Mouse (Mus musculus) hindbrain, embryonic 14.5 days (tissue): Measurements from ENCODE around the gene Neu4. TPM values are rescaled to one million over a fixed set of nuclear protein-coding genes. Genes with fewer than 3 reads are reported as not detected.
A peak's percentile ranks its signal among the peaks of the same experiment; 100 is the strongest.
"Not testable (repeated sequence)": the region's sequence is repeated elsewhere in the genome, so short reads cannot be mapped to it uniquely, and the experiment has no call there.

Experiments
- ATAC-seq: fragments of 200-750 bp; cut with Nextera tagmentation; 2 replicates; pipeline ENCODE4 v1.8.0; 2017; ENCODE audit warnings: moderate number of reproducible peaks, mild to moderate bottlenecking, moderate TSS enrichment, moderate library complexity; ENCODE audit not compliant: low FRiP score
- DNase-seq: peaks from one replicate; pipeline ENCODE4 v3.0.0-alpha.2; 2015; ENCODE audit warnings: low spot score
- H3K27ac ChIP-seq: fragments of 300-500 bp; sonication (generic); 2 replicates; pipeline ENCODE4 v1.5.1; 2014; ENCODE audit warnings: mild to moderate bottlenecking, moderate library complexity
- H3K27me3 ChIP-seq: fragments of 300-500 bp; sonication (generic); 2 replicates; pipeline ENCODE4 v1.6.1; 2014; ENCODE audit warnings: mild to moderate bottlenecking, low read length, mixed read lengths; ENCODE audit not compliant: control insufficient read depth, insufficient read depth
- H3K36me3 ChIP-seq: fragments of 300-500 bp; sonication (generic); replicated peaks from 2 replicates; pipeline ENCODE4 v1.6.1; 2014; ENCODE audit not compliant: control insufficient read depth, insufficient read depth
- H3K4me1 ChIP-seq: fragments of 300-500 bp; sonication (generic); replicated peaks from 2 replicates; pipeline ENCODE4 v1.6.1; 2014; ENCODE audit warnings: antibody characterized with exemption, low read length, mixed read lengths; ENCODE audit not compliant: control insufficient read depth, insufficient read depth
- H3K4me2 ChIP-seq: fragments of 300-500 bp; sonication (generic); replicated peaks from 2 replicates; pipeline ENCODE4 v1.6.1; 2014; ENCODE audit warnings: mild to moderate bottlenecking, moderate library complexity
- H3K4me3 ChIP-seq: fragments of 300-500 bp; sonication (generic); replicated peaks from 2 replicates; pipeline ENCODE4 v1.5.1; 2014; ENCODE audit warnings: mild to moderate bottlenecking, low read length
- H3K9ac ChIP-seq: fragments of 300-500 bp; sonication (generic); 2 replicates; pipeline ENCODE4 v1.6.1; 2014
- H3K9me3 ChIP-seq: fragments of 300-500 bp; sonication (generic); 2 replicates; pipeline ENCODE4 v1.6.1; 2016; ENCODE audit warnings: low read length; ENCODE audit not compliant: control insufficient read depth
- WGBS: fragments of 180-500 bp; shearing (Covaris S2); extraction: QIAGEN DNeasy Blood & Tissue Kit; methylation state at CpG from one replicate; pipeline ENCODE4 v1.1.7; 2014; 5-methylcytosine and 5-hydroxymethylcytosine counted together
- polyA plus RNA-seq: library from polyadenylated mRNA; unstranded; fragments of >200 nt; fragmentation: Nextera tagmentation; extraction: Ambion mirVana; gene quantifications from 2 replicates; pipeline ENCODE4 v1.2.1, GENCODE M21; 2014

Neu4 gene
- 0.04 and 0.16 TPM in 2 replicates for polyA plus RNA-seq

DNA sequence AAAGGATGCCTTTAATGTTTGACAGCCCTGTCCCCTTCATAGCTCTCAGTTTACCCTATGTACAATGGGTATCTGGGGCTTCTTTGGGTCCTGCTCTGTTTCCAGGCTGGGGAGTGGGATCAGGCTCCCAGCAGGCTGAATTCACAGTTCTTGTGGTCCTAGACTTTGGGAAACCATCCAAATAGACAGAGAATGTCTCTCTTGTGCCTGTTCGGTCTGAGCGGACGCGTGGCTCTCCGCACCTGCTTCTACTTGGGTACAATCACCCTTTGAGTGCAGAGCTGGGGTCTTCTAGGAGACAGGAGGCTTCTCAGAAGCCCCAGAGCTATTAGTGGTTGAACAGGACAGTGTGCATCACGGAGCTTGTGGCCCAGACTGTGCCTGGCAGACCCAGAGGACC is at the start of gene Neu4:
Neu4 (plus strand) TSS at position 301 of the 400 bp plus-strand sequence.
- Histone ChIP-seq H3K9me3 (no peaks in the 10 kb centered on the region), H3K4me1 (no peaks in the 10 kb centered on the region), H3K27ac (no peak within 1 kb of the TSS), H3K27me3 (no peaks in the 10 kb centered on the region), H3K4me2 (no peak within 1 kb of the TSS), H3K9ac (no peak within 1 kb of the TSS), H3K36me3 (no peaks in the 10 kb centered on the region), H3K4me3 (no peak within 1 kb of the TSS)
- DNase-seq, result no peak
- ATAC-seq, result no peak
- 87% methylated on average over 6 of the region's 6 CpGs for WGBS

DNA sequence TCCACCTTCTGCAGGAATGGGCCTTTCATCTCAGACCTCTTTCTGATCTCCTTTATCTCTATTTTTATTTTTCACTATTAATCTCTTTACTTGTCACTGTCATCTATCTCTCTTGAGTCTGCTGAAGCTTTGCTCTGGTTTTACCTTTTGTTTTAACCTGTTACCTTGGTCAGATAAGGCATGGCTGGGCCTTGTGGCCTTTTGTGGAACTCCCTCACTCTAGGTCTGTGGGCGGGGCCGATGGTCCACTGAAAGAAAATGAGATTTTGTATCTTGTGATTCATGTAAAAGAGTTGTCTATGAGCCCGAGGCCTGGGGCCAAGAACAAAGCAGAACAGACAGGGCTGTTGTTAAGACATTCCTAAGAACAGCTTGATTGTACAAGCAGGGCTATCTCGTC is 49.5 kb upstream of the Neu4 start:
- not testable (repeated sequence) for H3K36me3 ChIP-seq, DNase-seq, H3K27ac ChIP-seq, H3K4me2 ChIP-seq, H3K9ac ChIP-seq, ATAC-seq, H3K4me3 ChIP-seq, H3K27me3 ChIP-seq, H3K4me1 ChIP-seq, H3K9me3 ChIP-seq
- no CpG with 5 or more reads among the region's 4 CpGs for WGBS

DNA sequence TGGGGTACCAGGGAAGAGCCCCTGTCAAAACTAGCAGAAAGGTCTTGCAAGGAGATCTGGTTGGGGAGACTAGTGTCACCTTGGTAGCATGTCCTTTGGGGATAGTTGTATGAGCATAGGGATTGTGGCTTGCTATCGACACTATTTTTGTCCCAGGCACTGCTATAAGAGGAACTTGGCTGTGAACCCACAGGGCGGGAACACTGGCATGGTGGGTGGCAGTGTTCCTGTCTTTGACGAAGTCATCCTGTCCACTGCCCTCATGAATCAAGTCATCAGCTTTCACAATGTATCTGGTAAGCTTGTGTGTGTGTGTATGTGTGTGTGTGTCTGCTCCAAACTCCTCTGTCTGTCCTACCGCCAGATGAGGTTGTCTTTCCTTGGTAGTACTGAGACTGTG is 44.5 kb upstream of the Neu4 start:
- not testable (repeated sequence) for H3K4me2 ChIP-seq, ATAC-seq, H3K9ac ChIP-seq, H3K9me3 ChIP-seq, H3K4me3 ChIP-seq, H3K27me3 ChIP-seq, H3K4me1 ChIP-seq, H3K36me3 ChIP-seq, H3K27ac ChIP-seq, DNase-seq
- WGBS, result 86% methylated on average over 1 of the region's 4 CpGs

DNA sequence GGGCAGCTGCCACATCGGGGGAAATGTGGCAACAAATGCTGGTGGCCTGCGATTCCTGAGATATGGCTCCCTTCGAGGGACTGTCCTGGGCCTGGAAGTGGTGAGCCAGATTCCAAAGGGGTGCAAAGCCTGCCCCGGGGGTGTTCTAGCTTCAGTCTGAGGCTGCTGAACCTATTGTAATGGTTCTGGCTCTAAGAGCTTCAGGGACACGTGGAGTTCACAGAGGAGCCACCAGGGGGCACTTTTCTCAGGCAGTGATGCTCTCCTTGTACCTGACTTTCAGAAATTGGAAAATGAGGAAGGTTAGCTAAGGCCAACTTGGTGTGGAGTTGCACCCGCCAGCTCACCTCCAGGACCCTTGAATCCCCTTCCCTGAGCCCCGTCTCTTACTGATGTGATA is 42.0 kb upstream of the Neu4 start:
- H3K4me2 ChIP-seq, ATAC-seq, H3K9ac ChIP-seq, H3K27ac ChIP-seq, DNase-seq, H3K9me3 ChIP-seq, H3K4me1 ChIP-seq, H3K27me3 ChIP-seq, H3K4me3 ChIP-seq, H3K36me3 ChIP-seq: not testable (repeated sequence)
- WGBS, result no CpG with 5 or more reads among the region's 7 CpGs

- not testable (repeated sequence) for H3K4me3 ChIP-seq, H3K4me2 ChIP-seq, DNase-seq, H3K36me3 ChIP-seq, H3K9me3 ChIP-seq, H3K27ac ChIP-seq, H3K4me1 ChIP-seq, H3K27me3 ChIP-seq, H3K9ac ChIP-seq
- ATAC-seq, result peak; percentile 57; the same call in 1 of the 2 replicates
- WGBS, result no CpG with 5 or more reads among the region's 2 CpGs
Observed at GRCm38 (mm10) chr1:93980932-93981331, 39.3 kb upstream of the Neu4 start.

DNA sequence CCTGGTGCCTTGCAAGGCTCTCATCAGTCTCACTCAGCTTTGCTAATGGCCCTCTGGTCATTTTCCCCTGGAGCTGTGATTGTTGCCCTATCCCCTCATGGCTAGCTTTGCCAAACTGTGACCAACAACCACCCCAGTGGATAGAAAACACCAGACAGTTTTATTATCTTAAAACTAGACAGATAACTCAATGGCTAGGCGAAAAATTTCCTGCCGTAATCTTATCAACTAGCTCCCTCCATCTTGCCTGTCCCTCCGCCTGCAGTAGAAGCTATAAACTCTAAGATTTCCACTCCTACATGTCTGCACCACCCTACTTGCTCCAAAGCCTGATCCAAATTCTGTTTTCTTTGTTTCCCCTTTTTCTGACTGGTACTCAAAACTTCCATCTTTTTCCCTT is 34.1 kb upstream of the Neu4 start:
- WGBS, result 100% methylated on average over 3 of the region's 3 CpGs
- Histone ChIP-seq H3K9me3 (no peaks in the 10 kb centered on the region), H3K4me2 (no peak overlapping the region), H3K36me3 (no peaks in the 10 kb centered on the region), H3K4me3 (no peak overlapping the region), H3K9ac (no peak overlapping the region), H3K4me1 (no peaks in the 10 kb centered on the region), H3K27ac (no peak overlapping the region), H3K27me3 (no peaks in the 10 kb centered on the region)
- ATAC-seq, result no peak
- DNase-seq, result no peak

GRCm38 (mm10) chr1:93988786-93989185 is 31.5 kb upstream of the Neu4 start:
- Histone ChIP-seq H3K9ac (no peak overlapping the region), H3K4me1 (no peaks in the 10 kb centered on the region), H3K27ac (no peak overlapping the region), H3K4me2 (no peak overlapping the region), H3K27me3 (no peaks in the 10 kb centered on the region), H3K36me3 (no peaks in the 10 kb centered on the region), H3K4me3 (no peak overlapping the region), H3K9me3 (no peaks in the 10 kb centered on the region)
- DNase-seq (no peak), ATAC-seq (no peak)
- WGBS, result 85% methylated on average over 3 of the region's 3 CpGs

GRCm38 (mm10) chr1:93990209-93990608 is 30.0 kb upstream of the Neu4 start, which contains the start of gene Gal3st2c:
TSS of gene Gal3st2c (plus strand) at chr1:93990509.
- WGBS, result 90% methylated on average over 7 of the region's 8 CpGs
- H3K9me3 ChIP-seq, DNase-seq, ATAC-seq, H3K27me3 ChIP-seq, H3K36me3 ChIP-seq, H3K4me1 ChIP-seq, H3K27ac ChIP-seq, H3K4me2 ChIP-seq, H3K4me3 ChIP-seq, H3K9ac ChIP-seq: not testable (repeated sequence)

GRCm38 (mm10) chr1:93991068-93991467 is 29.2 kb upstream of the Neu4 start:
- H3K27me3 ChIP-seq, H3K4me3 ChIP-seq, H3K4me1 ChIP-seq, DNase-seq, H3K27ac ChIP-seq, H3K9me3 ChIP-seq, H3K36me3 ChIP-seq, ATAC-seq, H3K9ac ChIP-seq, H3K4me2 ChIP-seq: not testable (repeated sequence)
- 96% methylated on average over 2 of the region's 2 CpGs for WGBS

GRCm38 (mm10) chr1:93991491-93991890 is 28.8 kb upstream of the Neu4 start:
- H3K27ac ChIP-seq, H3K9ac ChIP-seq: not testable (repeated sequence)

More at GRCm38 (mm10) chr1:93991491-93991890, 28.8 kb upstream of the Neu4 start:
- H3K4me2 ChIP-seq, H3K4me3 ChIP-seq, DNase-seq, H3K36me3 ChIP-seq, H3K27me3 ChIP-seq, ATAC-seq, H3K9me3 ChIP-seq, H3K4me1 ChIP-seq: not testable (repeated sequence)
- WGBS, result 96% methylated on average over 3 of the region's 3 CpGs
